Mouse (Mus musculus) kidney, adult 2 months (tissue): Measurements from ENCODE around the gene Sept9.

Source experiments
- CTCF ChIP-seq: fragments of 200-500 bp; conservative IDR thresholded peaks from 2 replicates; pipeline ENCODE4 v1.5.1; 2011; ENCODE audit warnings: low read depth, mild to moderate bottlenecking, control low read depth, low read length, moderate library complexity, mixed read lengths; ENCODE audit not compliant: insufficient read depth, insufficient read length
- POLR2A ChIP-seq: fragments of 200-500 bp; IDR thresholded peaks from one replicate; pipeline ENCODE4 v1.6.1; 2011; ENCODE audit warnings: low read depth, low read length, control low read depth

- no peak for TF ChIP-seq CTCF
- TF ChIP-seq POLR2A: no peak
These were observed 115.8 kb downstream of the Sept9 start for GRCm38 (mm10) chr11:117315309-117315708.
